Mouse (Mus musculus): ENCODE results near the gene Dcbld2.

DNA sequence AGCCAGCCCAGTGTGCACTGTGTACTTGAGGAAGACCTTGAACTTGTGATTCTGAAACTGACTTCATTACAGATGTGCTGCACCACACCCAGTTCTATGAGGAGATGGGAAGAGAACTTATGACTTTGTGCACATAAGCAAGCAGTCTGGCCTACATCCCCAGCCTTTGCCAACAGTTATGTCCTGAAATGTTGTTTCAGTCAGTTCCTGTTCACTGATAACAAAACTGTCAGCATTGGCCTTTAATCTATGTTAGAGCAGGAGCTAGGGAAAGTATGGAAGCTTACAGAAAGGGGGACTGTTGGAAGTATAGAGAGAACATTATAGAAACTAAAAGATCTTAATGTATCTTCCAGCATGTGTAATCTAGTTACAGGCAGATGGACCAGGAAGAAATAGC, 45.6 kb downstream of the Dcbld2 start:
- TF ChIP-seq CTCF (IDR thresholded peaks at IDR 0.05; ENCODE audit: low read depth) = no peak
- no peak for TF ChIP-seq EP300 (IDR thresholded peaks at IDR 0.05; ENCODE audit: low read depth)
